Mouse (Mus musculus) stomach, postnatal 0 days (tissue): ENCODE measurements at regions not wholly inside any gene's neighbourhood (a gene's known extent, or its start where the extent isn't known, plus 50 kb on each side); places are given as distances from the start of the nearest gene placed in this dataset.

ENCODE experiments used
- CTCF ChIP-seq: IDR thresholded peaks from 2 replicates; pipeline ENCODE4 v1.5.1; 2016; ENCODE audit warnings: antibody characterized with exemption, low read depth, mild to moderate bottlenecking, moderate library complexity
- EP300 ChIP-seq: optimal IDR thresholded peaks from 2 replicates; pipeline ENCODE3; 2016; ENCODE audit warnings: antibody characterized with exemption

DNA sequence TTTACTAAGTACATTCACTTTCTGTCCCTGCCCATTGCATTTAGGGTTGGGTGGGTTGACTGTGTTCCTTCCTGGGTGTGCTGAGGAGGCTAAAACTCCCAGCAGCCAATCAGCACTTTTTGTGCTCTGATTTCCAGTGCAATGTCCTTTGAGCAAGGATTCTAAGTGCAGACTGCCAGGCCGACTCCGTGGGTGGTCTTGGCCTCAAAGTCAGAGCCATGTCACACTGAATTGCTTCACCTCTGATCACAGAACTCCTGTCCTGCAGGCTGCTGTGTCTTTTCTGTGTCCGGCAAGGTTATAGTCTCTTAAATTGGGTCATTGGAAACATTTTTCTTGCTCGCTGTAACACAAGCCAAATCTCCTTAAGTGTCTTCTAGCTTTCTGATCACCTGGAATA is 94.0 kb upstream of the Prmt6 start:
- TF ChIP-seq CTCF: no peak
- no peak for TF ChIP-seq EP300
